Mouse (Mus musculus) lung, postnatal 0 days (tissue): Measurements from ENCODE around the gene Fhl2. TPM values are rescaled to one million over a fixed set of nuclear protein-coding genes. Genes with fewer than 3 reads are reported as not detected.

Experiments
- ATAC-seq: fragments of 200-750 bp; cut with Nextera tagmentation; 2 replicates; pipeline ENCODE4 v1.8.0; 2017; ENCODE audit warnings: moderate library complexity
- DNase-seq: peaks from one replicate; pipeline ENCODE4 v3.0.0-alpha.2; 2016; ENCODE audit warnings: low spot score
- H3K27ac ChIP-seq: fragments of 300-500 bp; sonication (generic); 2 replicates; pipeline ENCODE4 v1.5.1; 2014; ENCODE audit warnings: antibody characterized with exemption, mild to moderate bottlenecking, low read length, mixed read lengths
- H3K27me3 ChIP-seq: fragments of 300-500 bp; sonication (generic); replicated peaks from 2 replicates; pipeline ENCODE4 v1.6.1; 2014; ENCODE audit warnings: low read length, mixed read lengths; ENCODE audit not compliant: insufficient read depth
- H3K36me3 ChIP-seq: fragments of 300-500 bp; sonication (generic); 2 replicates; pipeline ENCODE4 v1.6.1; 2014; ENCODE audit warnings: low read length, mixed read lengths; ENCODE audit not compliant: insufficient read depth
- H3K4me1 ChIP-seq: fragments of 300-500 bp; sonication (generic); 2 replicates; pipeline ENCODE4 v1.6.1; 2014; ENCODE audit warnings: antibody characterized with exemption, low read depth, low read length, mixed read lengths; ENCODE audit not compliant: insufficient read depth
- H3K4me2 ChIP-seq: fragments of 300-500 bp; sonication (generic); replicated peaks from 2 replicates; pipeline ENCODE4 v1.6.1; 2014; ENCODE audit warnings: low read depth, mild to moderate bottlenecking, low read length, moderate library complexity, mixed read lengths
- H3K4me3 ChIP-seq: fragments of 300-500 bp; sonication (generic); 2 replicates; pipeline ENCODE4 v1.5.1; 2014; ENCODE audit warnings: low read depth, low read length
- H3K9ac ChIP-seq: fragments of 300-500 bp; sonication (generic); replicated peaks from 2 replicates; pipeline ENCODE4 v1.6.1; 2014; ENCODE audit warnings: low read depth, mild to moderate bottlenecking
- H3K9me3 ChIP-seq: fragments of 300-500 bp; sonication (generic); 2 replicates; pipeline ENCODE4 v1.6.1; 2016; ENCODE audit warnings: low read length, mixed read lengths
- CTCF ChIP-seq: IDR thresholded peaks from 2 replicates; pipeline ENCODE4 v1.5.1; 2016; ENCODE audit warnings: antibody characterized with exemption, mild to moderate bottlenecking
- EP300 ChIP-seq: IDR thresholded peaks from 2 replicates; pipeline ENCODE4 v1.6.1; 2016; ENCODE audit warnings: antibody characterized with exemption, mild to moderate bottlenecking, control low read depth
- WGBS: fragments of 180-500 bp; shearing (Covaris S2); extraction: QIAGEN DNeasy Blood & Tissue Kit; methylation state at CpG from one replicate; pipeline ENCODE4 v1.1.7; 2014; 5-methylcytosine and 5-hydroxymethylcytosine counted together
- polyA plus RNA-seq: library from polyadenylated mRNA; unstranded; fragments of >200 nt; fragmentation: Nextera tagmentation; extraction: Ambion mirVana; gene quantifications from 2 replicates; pipeline ENCODE4 v1.2.1, GENCODE M21; 2015

Fhl2 gene
- polyA plus RNA-seq, 1 experiment from 2014 or later = 21.0 TPM

DNA sequence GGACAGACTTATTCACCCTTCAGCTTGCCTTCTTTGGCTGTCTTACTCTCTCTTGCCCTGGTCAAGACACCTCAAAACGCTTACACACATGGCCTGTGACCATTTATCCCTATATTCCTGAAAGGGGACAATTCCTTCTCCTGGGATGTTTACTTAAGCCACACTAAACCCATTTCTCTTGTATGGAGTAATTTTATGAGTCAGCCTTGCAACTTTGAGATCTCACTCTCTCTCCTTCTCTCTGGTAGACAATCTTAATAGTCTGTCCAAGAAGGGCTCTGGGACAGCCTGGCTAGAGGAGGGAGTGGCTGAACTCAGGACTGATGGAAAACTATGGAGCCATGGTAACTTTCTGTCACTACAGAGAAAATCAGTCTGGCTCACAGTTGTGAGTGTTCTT is 27.1 kb downstream of the Fhl2 start:
- WGBS = 77% methylated on average over 1 of the region's 1 CpGs
- H3K9me3 ChIP-seq = no peaks in the 10 kb centered on the region

DNA sequence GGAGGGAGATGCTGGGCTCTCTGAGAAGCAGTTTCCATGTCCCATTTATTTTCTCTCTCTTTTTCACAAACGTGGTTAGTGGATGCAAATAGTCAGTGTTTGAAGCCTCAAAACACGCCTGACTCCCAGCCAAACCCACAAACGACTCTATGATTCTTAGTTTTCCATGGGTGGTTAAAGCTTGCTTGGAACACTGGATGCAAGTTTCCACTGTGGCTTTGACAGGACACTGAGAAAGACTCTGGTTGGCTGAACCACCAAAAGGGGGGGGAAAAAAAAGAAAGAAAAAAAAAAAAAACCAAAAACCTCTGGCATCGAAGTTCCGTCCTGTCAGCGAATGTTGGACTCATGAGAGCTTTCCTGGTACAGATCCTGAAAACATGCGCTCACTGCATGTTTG is 27.6 kb downstream of the Fhl2 start:
- Histone ChIP-seq H3K9ac (no peak overlapping the region), H3K36me3 (no peaks in the 10 kb centered on the region), H3K27ac (no peak overlapping the region), H3K4me2 (no peak overlapping the region), H3K9me3 (no peaks in the 10 kb centered on the region), H3K4me3 (no peak overlapping the region), H3K27me3 (no peaks in the 10 kb centered on the region), H3K4me1 (no peaks in the 10 kb centered on the region)
- WGBS = 82% methylated on average over 7 of the region's 7 CpGs
- TF ChIP-seq CTCF (no peak), EP300 (no peak)
- ATAC-seq (no peak), DNase-seq (no peak)

More for the DNA sequence above, 27.1 kb downstream of the Fhl2 start:
- Histone ChIP-seq H3K4me2 (no peak overlapping the region), H3K36me3 (no peaks in the 10 kb centered on the region), H3K4me3 (no peak overlapping the region), H3K9ac (no peak overlapping the region), H3K27me3 (no peaks in the 10 kb centered on the region), H3K27ac (no peak overlapping the region), H3K4me1 (no peaks in the 10 kb centered on the region)
- DNase-seq (no peak), ATAC-seq (no peak)
- TF ChIP-seq EP300 = no peak
- TF ChIP-seq CTCF = no peak

DNA sequence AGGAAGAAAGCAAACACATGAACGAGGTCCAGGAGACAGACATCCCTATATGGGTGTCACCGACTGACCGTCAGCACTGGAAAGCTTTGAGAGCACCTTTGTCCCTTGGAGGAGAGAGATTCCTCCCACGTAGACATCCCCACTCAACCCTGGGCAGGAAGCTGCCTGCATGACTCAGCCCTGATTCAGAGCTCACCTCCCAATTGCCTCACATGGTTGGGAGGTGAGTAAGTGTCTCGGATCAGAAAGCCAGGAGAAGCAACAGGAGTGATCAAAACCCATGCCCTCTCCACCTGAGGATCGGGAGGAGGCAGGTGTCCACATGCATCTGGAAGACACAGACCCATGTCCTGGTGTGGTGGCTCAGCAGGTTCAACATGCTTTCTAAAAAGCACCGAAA is 28.2 kb downstream of the Fhl2 start:
- H3K27me3 ChIP-seq = no peaks in the 10 kb centered on the region
- WGBS = 64% methylated on average over 7 of the region's 7 CpGs
- no peak overlapping the region for H3K27ac ChIP-seq
- H3K9me3 ChIP-seq = no peaks in the 10 kb centered on the region
- no peak overlapping the region for H3K4me3 ChIP-seq
- H3K36me3 ChIP-seq = no peaks in the 10 kb centered on the region
- H3K9ac ChIP-seq = no peak overlapping the region
- ATAC-seq (no peak), DNase-seq (no peak)
- TF ChIP-seq EP300 (no peak), CTCF (no peak)
- no peaks in the 10 kb centered on the region for H3K4me1 ChIP-seq
- no peak overlapping the region for H3K4me2 ChIP-seq

DNA sequence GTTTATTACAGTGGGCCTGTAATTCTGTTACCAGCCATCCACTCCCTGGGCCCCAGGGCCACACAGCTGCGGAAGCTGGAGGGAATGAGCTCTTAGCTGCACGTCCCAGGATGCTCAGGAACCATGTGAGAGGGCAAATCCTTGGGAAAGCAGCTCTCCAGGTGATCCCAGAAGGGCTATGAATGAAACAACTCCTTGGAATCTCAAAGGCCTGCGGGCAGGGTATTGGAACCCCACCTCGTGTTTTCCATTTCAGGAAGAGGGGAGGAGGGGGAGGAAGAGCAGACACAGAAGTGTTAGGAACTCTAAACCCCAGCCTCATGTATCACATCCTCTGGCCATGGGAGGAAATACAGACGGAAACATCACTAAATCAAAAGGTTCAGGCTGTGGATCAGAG is 28.8 kb downstream of the Fhl2 start:
- H3K9ac ChIP-seq = no peak overlapping the region
- ATAC-seq (no peak), DNase-seq (no peak)
- H3K27me3 ChIP-seq = no peaks in the 10 kb centered on the region
- H3K9me3 ChIP-seq = no peaks in the 10 kb centered on the region
- no peak overlapping the region for H3K4me3 ChIP-seq
- no peak overlapping the region for H3K4me2 ChIP-seq
- no peak overlapping the region for H3K27ac ChIP-seq
- TF ChIP-seq EP300 = no peak
- no peaks in the 10 kb centered on the region for H3K36me3 ChIP-seq
- 52% methylated on average over 5 of the region's 5 CpGs for WGBS
- no peaks in the 10 kb centered on the region; the same call in 1 of the 2 replicates for H3K4me1 ChIP-seq

DNA sequence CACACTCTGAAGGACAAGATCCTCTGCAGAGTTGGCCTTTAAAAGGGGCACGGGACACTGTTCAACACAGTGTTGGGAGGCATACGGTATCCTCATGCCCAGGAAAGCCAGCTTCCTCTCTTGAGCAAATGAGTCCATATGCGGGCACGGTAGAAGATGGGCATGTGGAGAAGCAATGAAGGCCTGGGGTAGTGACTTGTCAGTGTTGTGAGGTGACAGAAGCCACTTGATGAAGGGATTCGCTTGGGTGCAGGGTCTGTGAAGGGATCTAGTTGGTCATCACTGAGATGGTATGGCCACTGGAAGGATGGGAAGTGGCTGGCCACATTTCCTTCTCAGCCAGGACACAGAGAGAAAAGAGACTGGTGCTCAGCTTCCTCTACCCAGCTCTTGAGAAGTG is 32.2 kb downstream of the Fhl2 start:
- DNase-seq (no peak), ATAC-seq (no peak)
- Histone ChIP-seq H3K36me3 (no peaks in the 10 kb centered on the region), H3K27ac (no peak overlapping the region), H3K9me3 (no peaks in the 10 kb centered on the region), H3K4me3 (no peak overlapping the region), H3K27me3 (no peaks in the 10 kb centered on the region), H3K4me2 (no peak overlapping the region), H3K9ac (no peak overlapping the region), H3K4me1 (peaks cover 1% of the 10 kb centered on the region; the same call in 1 of the 2 replicates)
- 94% methylated on average over 5 of the region's 5 CpGs for WGBS
- no peak for TF ChIP-seq EP300
- no peak for TF ChIP-seq CTCF

DNA sequence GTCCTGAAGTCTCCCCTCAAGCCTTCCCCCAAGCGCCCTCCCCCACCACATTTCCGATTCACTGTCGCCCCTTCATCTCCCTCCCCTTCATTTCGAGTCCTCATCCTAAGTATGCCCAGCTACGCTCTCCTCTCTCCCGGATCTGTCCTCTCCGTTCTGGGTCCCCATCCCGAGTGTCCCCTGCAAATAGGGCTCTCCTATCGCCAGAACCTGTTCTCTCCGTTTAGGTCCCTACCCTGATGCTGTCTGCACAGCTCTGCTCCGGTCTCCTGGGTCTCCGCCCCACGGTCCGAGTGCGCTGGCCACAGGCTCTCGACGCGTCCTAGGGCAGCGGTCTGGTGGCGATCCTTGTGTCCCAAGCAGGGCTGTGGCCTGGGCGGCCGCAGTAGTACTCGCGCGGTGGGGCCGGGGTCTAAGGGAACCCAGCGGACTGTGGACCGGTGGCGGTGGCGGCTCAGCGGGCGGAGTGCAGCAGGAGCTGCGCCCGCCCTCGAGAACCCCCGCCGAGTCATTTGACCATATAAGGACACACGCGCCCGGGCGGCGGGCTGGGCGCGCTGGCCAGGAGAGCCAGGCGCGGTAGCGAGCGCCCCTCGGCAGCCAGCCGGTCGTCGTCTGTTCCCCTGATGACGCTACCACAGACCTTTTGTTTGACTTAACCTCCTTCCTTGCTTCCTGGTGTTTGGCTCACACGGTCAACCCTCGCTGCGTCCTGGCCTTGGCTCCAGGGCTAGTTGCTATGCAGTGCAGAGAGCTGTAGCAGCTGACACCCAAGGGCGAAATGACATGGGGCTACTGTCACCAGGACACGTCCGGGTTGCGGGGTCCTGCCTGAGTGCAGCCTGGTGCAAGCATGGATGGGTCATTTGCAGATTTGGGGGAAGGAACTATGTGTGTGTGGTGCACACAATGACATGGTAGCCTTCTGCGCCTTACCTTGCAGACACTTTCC is 33.0 kb downstream of the Fhl2 start:
- Histone ChIP-seq H3K27me3 (no peaks in the 10 kb centered on the region), H3K4me3 (peak overlapping the region; percentile 54), H3K27ac (no peak overlapping the region), H3K4me1 (peaks cover 4% of the 10 kb centered on the region), H3K36me3 (no peaks in the 10 kb centered on the region), H3K9ac (peak overlapping the region; percentile 51), H3K9me3 (no peaks in the 10 kb centered on the region), H3K4me2 (peak overlapping the region; percentile 91)
- 4% methylated on average over 53 of the region's 61 CpGs for WGBS
- TF ChIP-seq CTCF (no peak), EP300 (no peak)
- DNase-seq = peak; percentile 73
- ATAC-seq = peak; percentile 93
